Mouse (Mus musculus) hindbrain, embryonic 15.5 days (tissue): ENCODE data around the gene Isyna1. TPM values are rescaled to one million over a fixed set of nuclear protein-coding genes. Genes with fewer than 3 reads are reported as not detected.
"Not testable (repeated sequence)": the region's sequence is repeated elsewhere in the genome, so short reads cannot be mapped to it uniquely, and the experiment has no call there.

Experiments
- ATAC-seq: fragments of 200-750 bp; cut with Nextera tagmentation; 2 replicates; pipeline ENCODE4 v1.8.0; 2017; ENCODE audit warnings: low read depth, moderate number of reproducible peaks, moderate TSS enrichment; ENCODE audit not compliant: low FRiP score
- H3K27ac ChIP-seq: fragments of 300-500 bp; sonication (generic); replicated peaks from 2 replicates; pipeline ENCODE4 v1.5.1; 2015; ENCODE audit warnings: mild to moderate bottlenecking, inconsistent platforms
- H3K27me3 ChIP-seq: fragments of 300-500 bp; sonication (generic); 2 replicates; pipeline ENCODE4 v1.6.1; 2015; ENCODE audit warnings: control low read depth, inconsistent platforms
- H3K36me3 ChIP-seq: fragments of 300-500 bp; sonication (generic); 2 replicates; pipeline ENCODE4 v1.6.1; 2015; ENCODE audit warnings: control low read depth, inconsistent platforms
- H3K4me1 ChIP-seq: fragments of 300-500 bp; sonication (generic); replicated peaks from 2 replicates; pipeline ENCODE4 v1.6.1; 2015; ENCODE audit warnings: control low read depth, inconsistent platforms
- H3K4me2 ChIP-seq: fragments of 300-500 bp; sonication (generic); 2 replicates; pipeline ENCODE4 v1.6.1; 2015; ENCODE audit warnings: moderate library complexity, mild to moderate bottlenecking, inconsistent platforms
- H3K4me3 ChIP-seq: fragments of 300-500 bp; sonication (generic); 2 replicates; pipeline ENCODE4 v1.5.1; 2015; ENCODE audit warnings: mild to moderate bottlenecking, inconsistent platforms
- H3K9ac ChIP-seq: fragments of 300-500 bp; sonication (generic); 2 replicates; pipeline ENCODE4 v1.6.1; 2015; ENCODE audit warnings: inconsistent platforms
- H3K9me3 ChIP-seq: fragments of 300-500 bp; sonication (generic); 2 replicates; pipeline ENCODE4 v1.6.1; 2016; ENCODE audit warnings: control low read depth, inconsistent platforms
- WGBS: fragments of 180-500 bp; shearing (Covaris S2); methylation state at CpG from one replicate; pipeline ENCODE4 v1.1.7; 2015; 5-methylcytosine and 5-hydroxymethylcytosine counted together
- polyA plus RNA-seq: library from polyadenylated mRNA; unstranded; fragments of >200 nt; fragmentation: Nextera tagmentation; extraction: Ambion mirVana; gene quantifications from 2 replicates; pipeline ENCODE4 v1.2.1, GENCODE M21; 2015

The Isyna1 gene
- polyA plus RNA-seq, 1 experiment from 2014 or later, result 152 TPM

DNA sequence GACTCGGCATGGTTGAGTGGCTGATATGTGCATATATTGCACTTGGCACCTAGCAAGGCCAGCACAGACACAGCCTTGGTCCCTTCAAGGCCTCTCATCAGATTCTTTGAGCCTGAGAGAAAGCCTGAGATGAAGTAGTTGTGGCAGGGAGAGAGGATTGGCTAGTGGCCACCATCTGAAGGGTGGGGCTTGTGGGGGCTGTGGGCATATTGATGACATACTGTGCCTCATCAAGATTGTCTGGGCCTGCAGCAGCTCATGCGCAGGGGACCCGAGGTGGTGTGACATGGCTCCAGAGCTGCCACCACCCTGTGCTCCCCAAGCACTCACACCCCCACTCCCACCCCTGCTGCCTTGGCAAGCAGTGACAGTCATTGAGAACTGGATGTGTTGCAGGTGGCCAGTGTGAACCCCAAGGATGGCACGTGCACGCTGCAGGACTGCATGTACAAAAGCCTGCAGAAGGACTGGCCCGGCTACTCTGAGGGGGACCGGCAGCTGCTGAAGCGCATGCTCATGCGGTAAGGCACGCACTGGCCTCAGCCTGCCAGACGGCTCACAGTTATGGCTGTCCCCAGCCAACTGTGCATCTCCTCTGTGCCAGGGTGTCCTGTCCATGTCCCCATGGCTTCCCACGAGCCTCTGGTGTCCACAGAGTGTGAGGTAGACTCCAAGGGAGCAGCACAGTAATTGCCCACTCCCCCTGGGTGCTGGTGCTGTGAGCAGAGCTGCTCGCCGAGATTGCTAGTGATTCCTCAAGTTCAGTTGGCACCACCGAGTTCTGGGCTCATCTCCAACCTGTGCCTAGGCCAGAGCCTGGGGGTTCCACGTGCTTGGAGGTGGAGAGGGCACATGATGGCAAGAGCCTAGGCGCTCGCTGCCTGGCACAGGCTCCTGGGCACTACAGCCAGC is 10.4 kb upstream of the Isyna1 start:
- WGBS, result 83% methylated on average over 18 of the region's 18 CpGs
- H3K9ac ChIP-seq, result no peak overlapping the region
- peaks cover 58% of the 10 kb centered on the region for H3K36me3 ChIP-seq
- no peak overlapping the region; the same call in 1 of the 2 replicates for H3K27ac ChIP-seq
- no peak overlapping the region for H3K4me3 ChIP-seq
- H3K4me1 ChIP-seq, result no peaks in the 10 kb centered on the region
- ATAC-seq, result peak; percentile 31; the same call in 1 of the 2 replicates
- H3K27me3 ChIP-seq, result no peaks in the 10 kb centered on the region
- H3K4me2 ChIP-seq, result no peak overlapping the region
- no peaks in the 10 kb centered on the region for H3K9me3 ChIP-seq

DNA sequence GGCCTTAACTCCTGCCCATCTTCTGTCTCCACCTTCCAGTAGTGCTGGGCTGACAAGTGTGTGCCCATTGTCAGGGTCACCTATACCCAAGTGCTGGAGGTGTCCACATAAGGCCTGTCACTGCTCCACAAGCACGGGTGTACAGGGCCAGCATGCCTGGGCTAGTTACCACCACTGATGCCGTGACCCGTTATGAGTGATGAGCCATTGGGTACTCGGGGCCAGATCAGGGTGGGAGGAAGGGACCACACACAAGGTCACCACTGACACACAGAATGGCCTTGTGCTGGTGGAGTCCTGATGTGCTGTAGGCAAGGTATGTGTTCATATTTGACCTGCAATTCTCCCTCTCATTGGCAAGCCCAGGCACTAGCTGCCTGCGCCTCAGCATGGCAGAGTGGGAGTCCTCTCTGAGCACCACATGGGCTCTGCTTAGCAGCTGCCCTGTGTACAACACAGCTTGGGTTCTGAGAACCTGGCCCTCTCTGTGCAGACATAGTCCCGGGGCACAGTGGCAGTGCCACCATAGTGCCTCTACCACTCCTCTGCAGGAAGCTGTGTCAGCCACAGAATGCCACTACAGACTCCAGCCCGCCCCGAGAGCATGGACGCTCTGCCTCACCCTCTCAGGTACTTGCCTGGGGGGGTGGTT is 9.4 kb upstream of the Isyna1 start:
- ATAC-seq, result no peak
- no peaks in the 10 kb centered on the region for H3K9me3 ChIP-seq
- no peaks in the 10 kb centered on the region for H3K4me1 ChIP-seq
- no peak overlapping the region for H3K4me3 ChIP-seq
- H3K9ac ChIP-seq, result no peak overlapping the region
- H3K27ac ChIP-seq, result no peak overlapping the region
- H3K4me2 ChIP-seq, result no peak overlapping the region
- H3K36me3 ChIP-seq, result peaks cover 51% of the 10 kb centered on the region
- no peaks in the 10 kb centered on the region for H3K27me3 ChIP-seq
- WGBS, result 93% methylated on average over 9 of the region's 9 CpGs

GRCm38 (mm10) chr8:70585258-70585652 is 8.9 kb upstream of the Isyna1 start:
- no peak overlapping the region for H3K27ac ChIP-seq
- H3K9ac ChIP-seq, result no peak overlapping the region
- no peaks in the 10 kb centered on the region for H3K9me3 ChIP-seq
- 40% methylated on average over 7 of the region's 7 CpGs for WGBS
- H3K4me2 ChIP-seq, result no peak overlapping the region
- no peaks in the 10 kb centered on the region for H3K27me3 ChIP-seq
- peaks cover 48% of the 10 kb centered on the region for H3K36me3 ChIP-seq
- ATAC-seq, result peak; percentile 35
- no peak overlapping the region for H3K4me3 ChIP-seq
- H3K4me1 ChIP-seq, result no peaks in the 10 kb centered on the region

- not testable (repeated sequence) for H3K27ac ChIP-seq, H3K4me2 ChIP-seq, H3K9ac ChIP-seq, ATAC-seq, H3K9me3 ChIP-seq, H3K4me1 ChIP-seq, H3K27me3 ChIP-seq, H3K4me3 ChIP-seq
- peaks cover 35% of the 10 kb centered on the region for H3K36me3 ChIP-seq
- WGBS, result 94% methylated on average over 4 of the region's 4 CpGs
Observed at GRCm38 (mm10) chr8:70587955-70588354, 6.2 kb upstream of the Isyna1 start.

- Histone ChIP-seq H3K4me1 (peaks cover 25% of the 10 kb centered on the region), H3K36me3 (peaks cover 8% of the 10 kb centered on the region), H3K9ac (no peak overlapping the region), H3K4me3 (no peak overlapping the region), H3K9me3 (no peaks in the 10 kb centered on the region), H3K27ac (no peak overlapping the region), H3K27me3 (no peaks in the 10 kb centered on the region), H3K4me2 (no peak overlapping the region)
- WGBS, result 94% methylated on average over 12 of the region's 12 CpGs
- ATAC-seq, result no peak
Observed at GRCm38 (mm10) chr8:70591569-70591968, 2.6 kb upstream of the Isyna1 start.

GRCm38 (mm10) chr8:70593173-70593572 is 1.0 kb upstream of the Isyna1 start:
- Histone ChIP-seq H3K9me3 (no peaks in the 10 kb centered on the region), H3K9ac (no peak overlapping the region), H3K4me1 (peaks cover 41% of the 10 kb centered on the region), H3K27me3 (no peaks in the 10 kb centered on the region), H3K4me2 (peak overlapping the region; percentile 96; the same call in 1 of the 2 replicates), H3K36me3 (peaks cover 6% of the 10 kb centered on the region; the same call in 1 of the 2 replicates), H3K4me3 (no peak overlapping the region), H3K27ac (peak overlapping the region; percentile 77; the same call in 1 of the 2 replicates)
- WGBS, result 50% methylated on average over 8 of the region's 8 CpGs
- no peak for ATAC-seq

GRCm38 (mm10) chr8:70594621-70595564 is 720 bp downstream of the Isyna1 start:
- ATAC-seq, result peak; percentile 8
- H3K4me1 ChIP-seq, result peaks cover 57% of the 10 kb centered on the region
- 7% methylated on average over 82 of the region's 82 CpGs for WGBS

GRCm38 (mm10) chr8:70595811-70596210 is 1.6 kb downstream of the Isyna1 start:
- 0 out of 2 replicates have a peak, but pooled peaks cover 6% of the 10 kb centered on the region for H3K36me3 ChIP-seq
- no peak overlapping the region for H3K27ac ChIP-seq
- no peak for ATAC-seq
- no peaks in the 10 kb centered on the region for H3K9me3 ChIP-seq
- 92% methylated on average over 12 of the region's 12 CpGs for WGBS
- H3K9ac ChIP-seq, result no peak overlapping the region
- H3K4me3 ChIP-seq, result no peak overlapping the region
- peaks cover 67% of the 10 kb centered on the region for H3K4me1 ChIP-seq
- H3K27me3 ChIP-seq, result no peaks in the 10 kb centered on the region
- peak overlapping the region; percentile 96; the same call in 1 of the 2 replicates for H3K4me2 ChIP-seq

More at GRCm38 (mm10) chr8:70594621-70595564, 720 bp downstream of the Isyna1 start:
- Histone ChIP-seq H3K27ac (peak overlapping the region; percentile 77), H3K4me2 (peak overlapping the region; percentile 96), H3K4me3 (peak overlapping the region; percentile 60), H3K9ac (peak overlapping the region; percentile 56), H3K27me3 (no peaks in the 10 kb centered on the region), H3K9me3 (no peaks in the 10 kb centered on the region), H3K36me3 (0 out of 2 replicates have a peak, but pooled peaks cover 6% of the 10 kb centered on the region)

DNA sequence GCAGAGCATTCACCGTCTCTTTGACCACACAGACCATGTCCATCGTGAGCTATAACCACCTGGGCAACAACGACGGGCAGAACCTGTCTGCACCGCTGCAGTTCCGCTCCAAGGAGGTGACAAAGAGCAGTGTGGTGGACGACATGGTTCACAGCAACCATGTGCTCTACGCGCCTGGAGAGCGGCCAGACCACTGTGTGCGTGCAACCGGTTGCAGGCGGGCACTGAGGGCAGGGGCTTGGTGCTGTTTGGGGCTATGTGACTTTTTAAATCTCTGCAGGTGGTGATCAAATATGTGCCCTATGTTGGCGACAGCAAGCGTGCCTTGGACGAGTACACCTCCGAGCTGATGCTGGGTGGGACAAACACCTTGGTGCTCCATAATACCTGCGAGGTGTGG is 2.0 kb downstream of the Isyna1 start:
- Histone ChIP-seq H3K4me2 (no peak overlapping the region), H3K9ac (no peak overlapping the region), H3K4me1 (peaks cover 71% of the 10 kb centered on the region), H3K9me3 (no peaks in the 10 kb centered on the region), H3K4me3 (no peak overlapping the region), H3K27me3 (no peaks in the 10 kb centered on the region), H3K36me3 (0 out of 2 replicates have a peak, but pooled peaks cover 6% of the 10 kb centered on the region), H3K27ac (no peak overlapping the region)
- ATAC-seq, result no peak
- 92% methylated on average over 18 of the region's 18 CpGs for WGBS

DNA sequence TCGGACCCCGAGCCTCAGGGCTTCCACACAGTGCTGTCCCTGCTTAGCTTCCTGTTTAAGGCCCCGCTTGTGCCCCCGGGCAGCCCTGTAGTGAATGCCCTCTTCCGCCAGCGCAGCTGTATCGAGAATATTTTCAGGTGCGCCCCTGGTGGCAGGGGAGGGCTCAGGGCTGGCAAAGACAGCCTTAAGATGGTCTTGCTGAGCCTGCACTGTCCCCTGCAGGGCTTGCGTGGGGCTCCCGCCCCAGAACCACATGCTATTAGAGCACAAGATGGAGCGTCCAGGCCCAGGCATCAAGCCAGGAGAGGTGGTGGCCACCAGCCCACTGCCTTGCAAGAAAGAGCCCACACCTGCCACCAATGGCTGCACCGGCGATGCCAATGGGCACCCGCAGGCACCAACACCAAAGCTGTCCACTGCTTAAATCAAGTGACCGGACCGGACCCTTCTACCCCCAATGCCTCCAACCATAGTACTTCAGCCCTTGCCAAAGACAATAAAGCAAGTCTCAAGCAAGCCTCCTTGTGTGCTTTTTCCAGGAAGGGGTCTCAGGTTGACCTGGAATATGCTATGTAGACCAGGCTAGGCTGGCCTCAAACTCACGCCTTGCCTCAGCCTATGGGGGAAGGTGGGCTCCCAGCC is 2.7 kb downstream of the Isyna1 start:
- H3K27me3 ChIP-seq, result no peaks in the 10 kb centered on the region
- 0 out of 2 replicates have a peak overlapping the region, but pooled peaks have one; percentile 38 for H3K9ac ChIP-seq
- H3K4me2 ChIP-seq, result peak overlapping the region; percentile 64
- H3K4me1 ChIP-seq, result peaks cover 77% of the 10 kb centered on the region
- no peak for ATAC-seq
- no peak overlapping the region; the same call in 1 of the 2 replicates for H3K4me3 ChIP-seq
- no peak overlapping the region for H3K27ac ChIP-seq
- H3K9me3 ChIP-seq, result no peaks in the 10 kb centered on the region
- 0 out of 2 replicates have a peak, but pooled peaks cover 6% of the 10 kb centered on the region for H3K36me3 ChIP-seq
- 73% methylated on average over 17 of the region's 17 CpGs for WGBS
